Mouse (Mus musculus): ENCODE results near the gene Best1.
A peak's percentile ranks its signal among the peaks of the same experiment; 100 is the strongest.

Gene Best1

DNA sequence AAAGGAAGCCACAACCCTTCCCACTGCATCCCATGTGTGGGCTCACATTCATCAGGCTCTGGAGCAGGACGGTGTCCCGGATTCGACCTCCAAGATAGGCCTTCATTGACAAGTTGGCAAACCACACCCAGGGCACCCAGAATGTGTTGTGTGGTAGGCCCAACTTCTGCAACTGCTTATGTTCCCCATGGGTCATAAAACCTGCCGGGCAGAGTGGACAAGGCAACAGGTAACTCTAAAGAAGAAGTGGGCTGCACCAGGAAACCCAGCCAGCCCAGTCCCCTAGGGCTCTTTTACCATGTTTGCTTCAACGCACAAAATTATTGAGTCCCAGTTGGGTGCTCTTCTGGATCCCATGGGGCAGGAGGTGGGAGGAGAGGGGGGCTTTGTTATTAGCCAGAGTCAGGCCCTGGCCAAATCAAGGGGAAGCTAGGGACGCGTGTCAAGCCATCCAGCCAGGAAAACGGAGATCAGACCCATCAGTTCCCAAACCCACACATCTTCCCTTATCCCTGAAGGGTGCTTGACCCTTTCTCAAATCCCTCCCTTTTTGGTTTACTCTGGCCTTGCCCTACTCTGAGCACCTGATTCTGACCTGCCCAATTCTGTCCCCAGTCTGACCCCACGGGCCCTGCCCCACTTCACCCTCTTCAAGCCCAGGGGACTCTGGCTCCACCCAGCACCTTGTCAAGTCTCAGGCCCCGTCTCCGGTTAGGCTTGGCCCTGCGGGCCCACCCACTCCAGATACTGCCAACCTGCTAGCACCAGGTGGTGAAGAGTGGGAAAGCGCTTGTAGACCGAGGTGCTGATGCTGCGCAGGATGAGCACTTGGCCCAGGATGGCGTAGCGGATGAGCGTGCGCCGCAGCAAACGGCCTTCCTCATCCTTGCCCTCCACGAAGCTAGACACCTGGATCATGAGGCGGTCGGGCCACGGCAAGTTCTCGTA, 9.1 kb downstream of the Best1 start:
- no peak for DNase-seq (ENCODE audit: low read depth, low spot score)

DNA sequence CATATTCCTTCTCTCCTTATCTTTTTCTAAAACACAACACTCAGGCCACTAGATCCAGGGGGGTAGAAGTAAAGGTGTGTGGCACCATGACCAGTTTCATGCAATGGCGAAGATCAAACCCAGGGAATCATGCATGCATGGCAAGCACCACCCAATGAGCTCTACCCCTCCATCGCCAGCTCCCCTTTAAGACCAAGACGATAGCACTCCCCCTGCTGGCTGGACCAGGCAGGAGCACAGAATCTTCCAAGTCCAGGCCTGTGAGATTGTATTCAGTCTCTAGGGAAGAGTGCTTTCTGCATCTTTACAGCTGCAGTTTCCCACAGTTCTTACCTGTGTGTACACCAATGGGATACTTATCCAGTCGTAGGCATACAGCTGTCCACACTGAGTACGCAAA, 10.1 kb downstream of the Best1 start:
- DNase-seq (ENCODE audit: low read depth, low spot score) = peak; percentile 91

DNA sequence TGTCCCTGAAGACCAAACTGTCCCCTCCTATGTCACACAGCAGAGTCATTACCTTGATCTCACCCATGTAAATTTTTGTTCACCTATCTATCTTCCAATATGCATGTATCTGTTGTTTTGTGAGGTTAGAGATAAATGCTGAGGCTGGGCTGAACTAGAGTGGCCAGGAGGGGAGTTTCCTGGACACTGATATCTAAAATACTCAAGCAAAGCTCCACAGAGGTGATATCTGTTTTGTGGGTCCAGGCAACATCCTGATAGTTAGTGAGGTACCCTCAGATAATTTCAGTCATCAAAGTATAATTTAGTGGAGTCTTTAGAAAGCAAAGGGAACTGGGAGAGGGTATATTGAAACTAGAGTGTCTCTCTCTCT, 11.6 kb downstream of the Best1 start:
- DNase-seq (ENCODE audit: low read depth, low spot score) = no peak

GRCm38 (mm10) chr19:9989171-9989883, 12.1 kb downstream of the Best1 start:
- peak; percentile 65 for DNase-seq (ENCODE audit: low read depth, low spot score)

DNA sequence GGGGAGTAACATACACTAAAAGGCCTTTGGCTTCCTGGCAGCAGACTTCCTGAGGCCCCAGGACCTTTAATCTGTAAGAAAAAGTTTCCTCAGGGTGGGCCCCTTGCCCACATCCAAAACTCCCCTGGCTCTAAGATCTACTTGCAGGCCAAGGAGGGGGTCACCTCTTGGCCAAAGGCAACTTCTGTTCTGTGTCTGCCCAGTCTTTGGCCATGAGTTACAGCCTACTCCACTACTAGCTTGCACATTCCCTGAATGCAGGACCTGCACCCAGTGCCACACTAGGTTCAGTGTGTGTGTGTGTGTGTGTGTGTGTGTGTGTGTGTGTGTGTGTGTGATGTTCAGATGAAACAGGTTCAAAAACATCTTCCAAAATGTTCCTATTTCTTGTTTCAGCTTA, 13.8 kb downstream of the Best1 start:
- DNase-seq (ENCODE audit: low read depth, low spot score) = no peak

GRCm38 (mm10) chr19:9987192-9987591, 14.2 kb downstream of the Best1 start:
- DNase-seq (ENCODE audit: low read depth, low spot score) = peak; percentile 50

GRCm38 (mm10) chr19:9985900-9986421, 15.5 kb downstream of the Best1 start:
- peak; percentile 50 for DNase-seq (ENCODE audit: low read depth, low spot score)

DNA sequence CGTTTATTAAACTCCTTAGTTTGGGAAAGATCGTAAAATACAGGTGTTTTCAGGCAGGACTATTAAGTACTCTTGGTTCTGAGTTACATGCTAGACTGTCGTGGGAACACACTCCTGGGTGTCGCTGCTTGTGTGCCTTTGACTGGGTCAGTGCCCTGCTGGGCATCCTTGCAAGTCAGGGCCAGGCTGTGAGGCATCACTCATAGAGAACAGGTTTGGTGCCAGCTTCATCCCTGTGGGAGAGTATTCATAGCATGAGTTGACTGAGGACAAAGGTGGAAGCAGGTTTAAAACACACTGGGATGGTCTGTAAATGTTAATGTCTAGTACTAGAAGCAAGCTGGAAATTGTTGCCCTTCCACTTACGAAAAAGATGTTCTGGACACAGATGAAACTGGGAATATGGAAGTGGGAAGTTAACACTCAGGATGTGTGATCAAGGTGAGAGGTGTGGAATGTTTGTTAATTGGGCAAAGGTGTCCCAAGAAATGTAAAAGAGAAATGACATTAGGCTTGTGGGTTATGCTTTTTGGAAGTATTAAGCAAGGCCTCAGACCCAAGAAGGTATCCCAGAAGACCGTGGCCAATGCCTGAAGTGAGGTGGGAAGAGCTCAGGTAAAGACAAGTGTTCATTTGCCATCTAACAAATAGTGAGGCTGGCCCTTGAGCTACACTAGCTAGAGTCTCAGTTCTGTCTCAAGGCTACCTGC, 16.1 kb downstream of the Best1 start:
- peak; percentile 33 for DNase-seq (ENCODE audit: low read depth, low spot score)

GRCm38 (mm10) chr19:9984111-9985055, 17.1 kb downstream of the Best1 start:
- no peak for DNase-seq (ENCODE audit: low read depth, low spot score)

DNA sequence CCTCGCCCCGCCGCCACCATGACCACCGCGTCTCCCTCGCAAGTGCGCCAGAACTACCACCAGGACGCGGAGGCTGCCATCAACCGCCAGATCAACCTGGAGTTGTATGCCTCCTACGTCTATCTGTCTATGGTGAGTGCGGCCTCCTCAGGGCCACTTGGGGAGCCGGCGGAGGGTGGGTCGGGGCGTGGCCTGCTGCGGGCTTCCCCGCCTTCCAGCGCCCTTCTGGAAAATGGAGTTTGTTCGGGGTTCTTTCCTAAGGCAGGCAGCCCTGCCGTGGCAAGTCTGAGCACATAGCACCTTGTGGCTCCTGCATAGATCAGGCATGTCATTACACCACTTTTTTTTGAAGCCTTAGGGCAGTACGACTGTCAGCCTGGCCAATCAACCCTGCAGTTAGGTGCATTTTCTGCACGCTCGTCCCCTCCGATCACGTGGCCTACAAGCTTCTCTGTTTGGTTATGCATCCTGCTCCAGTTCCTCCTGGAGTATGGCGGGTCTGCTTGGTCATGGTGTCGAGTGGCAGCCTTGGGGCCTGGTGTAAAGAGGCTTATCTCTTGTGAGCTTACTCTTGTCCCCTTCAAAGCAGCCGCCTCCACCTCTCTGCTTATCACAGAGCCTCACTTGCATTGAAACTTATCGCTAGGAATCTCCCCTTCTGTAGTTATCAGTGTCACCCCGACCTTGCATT, 18.4 kb downstream of the Best1 start:
- DNase-seq (ENCODE audit: low read depth, low spot score) = peak; percentile 77

GRCm38 (mm10) chr19:9982151-9982851, 19.1 kb downstream of the Best1 start:
- DNase-seq (ENCODE audit: low read depth, low spot score) = peak; percentile 96

DNA sequence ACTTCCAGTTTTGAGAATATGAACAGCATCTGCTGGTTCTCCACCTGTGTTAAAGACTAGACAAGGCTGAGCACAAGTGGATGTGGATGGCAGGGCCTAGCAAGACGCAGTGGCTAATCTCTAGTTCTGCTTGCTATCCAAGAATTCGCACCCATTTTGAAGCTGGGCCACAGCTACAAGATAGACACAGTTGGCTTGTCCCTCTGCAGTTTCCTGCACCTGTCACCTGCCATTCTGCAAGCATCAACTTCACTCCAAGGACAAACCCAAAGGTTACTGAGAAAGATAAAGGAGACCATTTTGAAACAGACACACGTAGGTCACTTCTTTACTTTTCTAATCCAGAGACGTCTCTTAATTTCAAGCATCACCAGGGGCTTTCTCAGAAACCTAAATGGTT, 19.8 kb downstream of the Best1 start:
- DNase-seq (ENCODE audit: low read depth, low spot score) = no peak

- no peak for DNase-seq (ENCODE audit: low read depth, low spot score)
These were observed 21.2 kb downstream of the Best1 start, which contains the start of gene Fth1 for GRCm38 (mm10) chr19:9980258-9980657. Fth1 (plus strand) TSS chr19:9980598.

- DNase-seq (ENCODE audit: low read depth, low spot score) = no peak
These were observed 22.3 kb downstream of the Best1 start for GRCm38 (mm10) chr19:9979156-9979555.

DNA sequence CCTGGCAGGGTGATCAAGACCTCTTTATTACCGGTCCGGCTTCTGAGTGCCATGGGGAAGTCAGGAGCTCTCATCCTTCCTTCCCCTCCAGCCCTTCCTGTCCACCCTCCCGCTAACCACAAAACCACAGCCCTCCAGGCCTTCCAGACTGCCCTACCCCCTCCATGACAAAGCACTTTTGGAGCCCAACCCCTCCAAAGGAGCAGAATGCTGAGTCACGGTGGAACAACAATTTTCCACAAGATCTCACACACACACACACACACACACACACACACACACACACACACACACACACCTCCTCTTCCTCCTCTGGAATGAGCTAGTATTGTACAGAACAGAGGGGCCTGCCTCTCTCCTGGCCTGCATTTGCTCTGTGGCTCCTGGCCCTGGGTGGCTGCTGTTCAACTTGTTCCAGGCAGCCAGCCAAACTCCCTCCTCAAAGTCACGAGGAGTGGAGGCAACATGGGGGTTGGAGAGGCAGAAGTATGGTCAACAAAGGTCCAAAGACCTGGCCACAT, 22.9 kb downstream of the Best1 start:
- DNase-seq (ENCODE audit: low read depth, low spot score) = peak; percentile 97

DNA sequence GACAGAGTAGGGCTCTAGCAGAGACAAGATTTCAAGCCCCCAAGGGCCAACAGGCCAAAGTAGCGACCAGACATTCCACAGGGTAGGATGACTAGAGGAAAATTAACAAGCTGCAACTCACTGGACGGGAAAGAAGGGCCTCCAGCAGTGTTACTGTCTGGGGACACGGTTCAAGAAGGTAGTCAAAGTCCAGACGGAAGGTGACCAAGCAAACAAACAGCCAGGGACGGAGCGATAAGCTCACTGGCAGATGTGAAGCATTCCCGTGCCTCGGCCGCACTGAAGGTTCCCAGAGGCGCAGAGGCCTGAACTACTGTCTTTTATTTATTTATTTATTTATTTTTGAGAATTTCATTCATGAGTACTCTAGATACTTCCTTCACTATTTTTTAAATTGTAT, 24.3 kb downstream of the Best1 start:
- DNase-seq (ENCODE audit: low read depth, low spot score) = no peak

DNA sequence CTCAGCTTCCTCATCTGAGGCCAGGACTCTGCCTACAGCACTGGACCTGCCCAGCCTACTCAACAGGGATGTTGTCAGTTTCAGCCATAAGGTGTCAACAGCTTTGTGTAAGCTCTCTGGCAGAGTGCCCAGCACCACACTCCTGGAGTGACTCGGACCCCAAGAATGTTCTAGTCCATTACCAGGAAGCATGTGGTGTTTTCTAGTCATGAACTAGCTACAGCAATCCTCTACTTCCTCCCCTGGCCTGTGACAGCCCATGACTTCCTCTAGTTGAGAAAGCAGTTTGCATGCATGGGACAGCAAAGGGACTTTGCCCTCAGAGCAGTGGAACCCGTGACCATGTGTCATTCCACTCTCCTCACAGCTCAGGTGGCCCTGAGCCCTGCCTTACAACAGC, 26.6 kb downstream of the Best1 start:
- DNase-seq (ENCODE audit: low read depth, low spot score) = peak; percentile 82

DNA sequence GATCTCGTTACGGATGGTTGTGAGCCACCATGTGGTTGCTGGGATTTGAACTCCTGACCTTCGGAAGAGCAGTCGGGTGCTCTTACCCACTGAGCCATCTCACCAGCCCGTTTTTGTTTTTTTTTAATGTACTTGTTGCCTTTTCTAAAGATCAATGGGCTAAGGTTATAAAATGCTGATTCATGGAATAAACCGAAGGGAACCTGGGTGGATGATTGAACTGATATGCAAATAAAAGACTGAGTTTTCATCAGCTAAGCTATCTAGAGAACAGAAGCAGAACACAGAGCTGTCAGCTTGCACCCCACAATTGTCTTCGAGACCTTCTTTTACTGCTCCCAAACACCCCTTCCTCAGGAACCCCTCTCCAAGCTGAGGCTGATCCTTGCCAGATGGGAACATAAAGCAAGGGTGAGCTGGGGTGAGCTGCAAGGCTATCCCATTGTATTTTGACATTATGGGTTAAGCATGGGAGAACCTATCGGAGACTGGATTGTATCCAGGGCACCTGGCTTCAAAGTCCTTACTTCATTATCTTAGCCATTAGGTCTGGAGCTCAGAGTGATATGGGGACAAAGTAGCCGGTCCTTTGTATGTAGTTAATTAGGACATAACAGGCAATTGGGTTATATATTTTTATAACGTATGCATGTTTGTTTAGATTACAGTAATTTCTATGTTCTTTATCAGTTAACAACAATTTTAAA, 33.2 kb downstream of the Best1 start:
- DNase-seq (ENCODE audit: low read depth, low spot score) = no peak

Data from 3T3-L1 (cell line).